Mouse (Mus musculus) thymus, adult 2 months (tissue): ENCODE data around the gene Ccdc110. TPM values are rescaled to one million over a fixed set of nuclear protein-coding genes. Genes with fewer than 3 reads are reported as not detected.
A peak's percentile ranks its signal among the peaks of the same experiment; 100 is the strongest.

Source experiments
- DNase-seq: peaks from one replicate; pipeline ENCODE4 v3.0.0; 2021
- H3K27ac ChIP-seq: fragments of 200-500 bp; 2 replicates; pipeline ENCODE4 v1.5.1; 2012; ENCODE audit warnings: low read length, control low read depth; ENCODE audit not compliant: control insufficient read depth, insufficient read depth
- H3K27me3 ChIP-seq: fragments of 200-500 bp; 2 replicates; pipeline ENCODE4 v1.6.1; 2012; ENCODE audit warnings: mild to moderate bottlenecking, low read length, moderate library complexity, mixed read lengths; ENCODE audit not compliant: control insufficient read depth, insufficient read depth
- H3K36me3 ChIP-seq: fragments of 200-500 bp; 2 replicates; pipeline ENCODE4 v1.6.1; 2012; ENCODE audit warnings: mild to moderate bottlenecking, low read length, moderate library complexity; ENCODE audit not compliant: control insufficient read depth, insufficient read depth
- H3K4me1 ChIP-seq: fragments of 200-500 bp; replicated peaks from 2 replicates; pipeline ENCODE4 v1.6.1; 2012; ENCODE audit warnings: low read length; ENCODE audit not compliant: control insufficient read depth, insufficient read depth
- H3K4me3 ChIP-seq: fragments of 200-500 bp; 2 replicates; pipeline ENCODE4 v1.5.1; 2012; ENCODE audit warnings: mild to moderate bottlenecking, low read length, control low read depth, moderate library complexity; ENCODE audit not compliant: control insufficient read depth, insufficient read depth
- CTCF ChIP-seq: fragments of 200-500 bp; IDR thresholded peaks from 2 replicates; pipeline ENCODE4 v1.5.1; 2012; ENCODE audit warnings: mild to moderate bottlenecking, control low read depth, low read length, moderate library complexity, borderline replicate concordance; ENCODE audit not compliant: control insufficient read depth, poor library complexity, insufficient read depth; ENCODE audit errors: extremely low read depth
- POLR2A ChIP-seq: fragments of 200-500 bp; IDR thresholded peaks from 2 replicates; pipeline ENCODE4 v1.6.1; 2012; ENCODE audit warnings: mild to moderate bottlenecking, low read length, control low read depth, moderate library complexity; ENCODE audit not compliant: control insufficient read depth, poor library complexity, insufficient read depth; ENCODE audit errors: extremely low read depth
- WGBS: fragments of 180-500 bp; shearing (Covaris S2); methylation state at CpG from one replicate; pipeline ENCODE4 v1.1.7; 2018; 5-methylcytosine and 5-hydroxymethylcytosine counted together
- polyA plus RNA-seq: library from polyadenylated mRNA; depleted of rRNA; stranded (reverse); fragments of >200 nt; gene quantifications from 2 replicates; pipeline ENCODE4 v1.2.3, GENCODE M21; 2012; rRNA removed

Gene Ccdc110
- not detected in 2 replicates for polyA plus RNA-seq

DNA sequence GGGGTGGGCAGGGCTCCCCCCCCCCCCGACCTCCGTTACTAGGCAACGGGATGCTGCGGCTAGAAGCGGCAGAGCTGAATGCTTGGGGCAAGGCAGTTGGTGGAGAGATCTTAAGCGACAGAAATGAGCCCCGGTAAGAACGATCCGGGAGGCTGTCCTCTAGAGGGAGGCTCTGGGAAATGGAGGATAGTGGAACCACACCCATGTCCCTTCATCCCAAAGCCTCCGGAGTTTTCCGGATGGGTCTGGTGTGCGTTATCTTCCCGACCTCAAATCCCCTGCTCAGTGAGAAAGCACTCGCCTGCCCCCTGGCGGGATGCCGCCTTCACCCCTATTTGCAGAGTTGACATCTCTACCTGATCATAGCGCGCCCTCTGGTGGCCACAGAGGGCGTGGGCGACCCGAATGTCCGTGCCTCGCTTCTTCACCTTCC lies at the start of gene Ccdc110:
Gene Ccdc110 (plus strand): TSS at position 38 of the 433 bp plus-strand sequence.
- WGBS = 9% methylated on average over 23 of the region's 23 CpGs
- H3K27me3 ChIP-seq = no peaks in the 10 kb centered on the region
- H3K4me3 ChIP-seq = no peak within 1 kb of the TSS
- H3K4me1 ChIP-seq = no peaks in the 10 kb centered on the region
- H3K27ac ChIP-seq = no peak within 1 kb of the TSS
- TF ChIP-seq POLR2A = no peak
- peak; percentile 99 for TF ChIP-seq CTCF
- H3K36me3 ChIP-seq = no peaks in the 10 kb centered on the region
- DNase-seq = peak; percentile 93

DNA sequence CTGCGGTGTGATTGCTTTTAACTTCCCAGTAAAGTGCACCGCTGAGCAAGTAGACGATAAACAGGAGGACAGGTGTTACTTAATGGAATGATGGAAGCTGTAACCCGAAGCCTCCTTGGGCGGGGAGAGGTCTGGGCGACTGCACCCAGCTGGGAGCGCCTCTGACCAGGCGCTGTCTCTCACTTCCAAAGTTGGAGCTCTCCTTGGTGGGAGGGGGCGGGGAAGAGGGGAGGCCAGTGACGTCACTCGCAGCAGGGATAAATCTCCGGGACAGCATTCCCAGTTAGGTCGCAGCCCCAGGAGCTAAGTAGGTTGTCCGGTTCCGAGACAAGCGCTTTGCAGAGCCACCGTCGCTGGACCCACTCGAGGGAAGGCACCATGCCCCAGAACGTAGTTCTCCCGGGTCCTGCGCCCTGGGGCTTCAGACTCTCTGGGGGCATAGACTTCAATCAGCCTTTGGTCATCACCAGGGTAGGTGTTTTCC lies 49.2 kb upstream of the Ccdc110 start, which contains the start of gene Pdlim3:
Gene Pdlim3 (plus strand): TSS at position 260 of the 484 bp plus-strand sequence.
- TF ChIP-seq POLR2A (no peak), CTCF (no peak)
- no peak for DNase-seq
- WGBS = 8% methylated on average over 22 of the region's 22 CpGs
- Histone ChIP-seq H3K36me3 (no peaks in the 10 kb centered on the region), H3K27ac (no peak within 1 kb of the TSS), H3K27me3 (no peaks in the 10 kb centered on the region), H3K4me1 (no peaks in the 10 kb centered on the region), H3K4me3 (no peak within 1 kb of the TSS)

- no peak for TF ChIP-seq CTCF
- no peak for TF ChIP-seq POLR2A
- WGBS = 59% methylated on average over 2 of the region's 2 CpGs
- Histone ChIP-seq H3K36me3 (no peaks in the 10 kb centered on the region), H3K27ac (no peak overlapping the region), H3K4me3 (no peak overlapping the region), H3K27me3 (no peaks in the 10 kb centered on the region), H3K4me1 (no peaks in the 10 kb centered on the region)
- DNase-seq = no peak
Measured at GRCm38 (mm10) chr8:45885775-45886174, 48.6 kb upstream of the Ccdc110 start.

- Histone ChIP-seq H3K4me3 (no peak overlapping the region), H3K27me3 (no peaks in the 10 kb centered on the region), H3K27ac (no peak overlapping the region), H3K4me1 (no peaks in the 10 kb centered on the region), H3K36me3 (no peaks in the 10 kb centered on the region)
- TF ChIP-seq CTCF (no peak), POLR2A (no peak)
- WGBS = 66% methylated on average over 7 of the region's 7 CpGs
- no peak for DNase-seq
Measured at GRCm38 (mm10) chr8:45889737-45890136, 44.7 kb upstream of the Ccdc110 start.

GRCm38 (mm10) chr8:45896590-45896989 lies 37.8 kb upstream of the Ccdc110 start:
- H3K27ac ChIP-seq = no peak overlapping the region
- 86% methylated on average over 3 of the region's 3 CpGs for WGBS

GRCm38 (mm10) chr8:45899783-45900182 lies 34.6 kb upstream of the Ccdc110 start:
- WGBS = 50% methylated on average over 3 of the region's 3 CpGs
- H3K27ac ChIP-seq = no peak overlapping the region

More at GRCm38 (mm10) chr8:45896590-45896989, 37.8 kb upstream of the Ccdc110 start:
- H3K4me1 ChIP-seq = no peaks in the 10 kb centered on the region
- no peak for TF ChIP-seq CTCF
- no peak overlapping the region for H3K4me3 ChIP-seq
- no peaks in the 10 kb centered on the region for H3K36me3 ChIP-seq
- no peak for DNase-seq
- no peaks in the 10 kb centered on the region for H3K27me3 ChIP-seq

DNA sequence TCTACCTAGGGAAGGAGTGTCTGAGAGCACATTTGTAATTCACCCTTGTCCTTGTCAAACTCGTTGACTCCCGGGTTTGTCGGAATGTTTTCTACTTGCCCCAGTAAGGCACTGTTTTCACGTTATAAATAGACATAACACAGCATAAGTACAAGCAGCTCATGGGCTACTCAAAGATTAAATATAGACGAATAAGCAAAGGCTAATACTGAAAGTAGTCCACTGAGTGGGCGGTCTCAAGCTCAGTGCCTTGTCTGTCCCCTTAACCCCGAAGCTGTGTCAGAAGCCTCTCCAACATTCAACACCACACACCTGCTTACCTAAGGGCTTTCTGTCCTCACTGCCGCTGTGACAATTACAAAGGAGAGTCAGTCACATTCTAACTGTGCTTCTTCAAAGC lies 32.8 kb upstream of the Ccdc110 start:
- no peaks in the 10 kb centered on the region for H3K4me1 ChIP-seq
- H3K27ac ChIP-seq = no peak overlapping the region
- no peak overlapping the region for H3K4me3 ChIP-seq
- WGBS = 88% methylated on average over 8 of the region's 8 CpGs
- DNase-seq = no peak
- TF ChIP-seq POLR2A = no peak
- TF ChIP-seq CTCF = no peak
- no peaks in the 10 kb centered on the region for H3K27me3 ChIP-seq
- H3K36me3 ChIP-seq = no peaks in the 10 kb centered on the region

More at GRCm38 (mm10) chr8:45899783-45900182, 34.6 kb upstream of the Ccdc110 start:
- no peak overlapping the region for H3K4me3 ChIP-seq
- H3K36me3 ChIP-seq = no peaks in the 10 kb centered on the region
- no peak for DNase-seq
- no peak for TF ChIP-seq CTCF
- TF ChIP-seq POLR2A = no peak
- H3K27me3 ChIP-seq = no peaks in the 10 kb centered on the region
- H3K4me1 ChIP-seq = no peaks in the 10 kb centered on the region
